Mouse (Mus musculus): ENCODE results near the gene Gm9887.

GRCm38 (mm10) chr12:69389273-69389938 lies 17.1 kb upstream of the Gm9887 start:
- TF ChIP-seq EP300 (optimal IDR thresholded peaks at IDR 0.05) (no peak), CTCF (IDR thresholded peaks at IDR 0.05; ENCODE audit: low read depth) (no peak)

Data from stomach, postnatal 0 days (tissue).